Mouse (Mus musculus) left cerebral cortex, adult 11 months (tissue): ENCODE results near the gene Wfdc16.
"Not testable (repeated sequence)": the region's sequence is repeated elsewhere in the genome, so short reads cannot be mapped to it uniquely, and the experiment has no call there.

Experiments
- DNase-seq: peaks from one replicate; pipeline ENCODE4 v3.0.0; 2022; ENCODE audit warnings: low spot score

Gene Wfdc16

DNA sequence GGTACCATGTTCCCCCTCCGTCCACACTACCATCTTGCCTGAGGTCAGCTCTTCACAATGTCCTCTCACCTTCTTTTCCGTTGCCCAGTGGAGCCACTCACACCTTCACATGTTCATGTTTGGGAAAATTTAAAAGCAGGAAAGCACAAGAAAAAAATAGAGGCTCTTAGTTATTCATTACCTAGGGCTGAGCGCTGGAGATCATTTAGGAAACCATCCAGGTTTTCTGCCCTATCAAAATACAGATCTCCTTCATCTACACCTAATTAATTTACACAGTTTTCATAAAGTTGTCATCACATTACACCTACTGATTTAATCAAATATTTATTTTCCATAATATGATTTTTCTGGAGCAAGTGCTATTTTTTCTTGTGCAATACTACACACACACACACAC is at the start of gene Wfdc16:
Gene Wfdc16 (minus strand): TSS at position 101 of the 400 bp plus-strand sequence.
- no peak for DNase-seq

- DNase-seq = no peak
Measured at GRCm38 (mm10) chr2:164684807-164685206, 46.2 kb upstream of the Wfdc16 start, which contains the start of gene Wfdc13. TSS of gene Wfdc13 (plus strand) at chr2:164685107.

DNA sequence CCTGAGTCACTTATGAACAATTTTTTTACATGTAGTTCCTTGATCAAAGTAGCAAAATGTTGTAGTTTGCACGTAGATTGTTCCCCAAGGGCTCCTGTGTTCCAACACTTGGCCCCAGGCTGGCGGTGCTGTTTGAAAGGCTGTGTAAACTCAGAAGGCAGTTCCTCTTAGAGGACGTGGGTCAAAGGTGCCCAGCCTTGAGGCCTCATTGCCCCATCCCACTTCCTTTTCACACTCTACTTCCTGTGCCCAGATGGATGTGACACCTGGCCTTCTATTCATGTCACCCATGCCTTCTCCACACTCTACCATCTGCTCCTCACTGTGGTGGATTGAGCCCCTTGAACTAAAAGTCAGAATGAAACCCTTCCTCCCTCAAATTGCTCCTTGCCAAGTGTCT is 41.3 kb upstream of the Wfdc16 start:
- no peak for DNase-seq

DNA sequence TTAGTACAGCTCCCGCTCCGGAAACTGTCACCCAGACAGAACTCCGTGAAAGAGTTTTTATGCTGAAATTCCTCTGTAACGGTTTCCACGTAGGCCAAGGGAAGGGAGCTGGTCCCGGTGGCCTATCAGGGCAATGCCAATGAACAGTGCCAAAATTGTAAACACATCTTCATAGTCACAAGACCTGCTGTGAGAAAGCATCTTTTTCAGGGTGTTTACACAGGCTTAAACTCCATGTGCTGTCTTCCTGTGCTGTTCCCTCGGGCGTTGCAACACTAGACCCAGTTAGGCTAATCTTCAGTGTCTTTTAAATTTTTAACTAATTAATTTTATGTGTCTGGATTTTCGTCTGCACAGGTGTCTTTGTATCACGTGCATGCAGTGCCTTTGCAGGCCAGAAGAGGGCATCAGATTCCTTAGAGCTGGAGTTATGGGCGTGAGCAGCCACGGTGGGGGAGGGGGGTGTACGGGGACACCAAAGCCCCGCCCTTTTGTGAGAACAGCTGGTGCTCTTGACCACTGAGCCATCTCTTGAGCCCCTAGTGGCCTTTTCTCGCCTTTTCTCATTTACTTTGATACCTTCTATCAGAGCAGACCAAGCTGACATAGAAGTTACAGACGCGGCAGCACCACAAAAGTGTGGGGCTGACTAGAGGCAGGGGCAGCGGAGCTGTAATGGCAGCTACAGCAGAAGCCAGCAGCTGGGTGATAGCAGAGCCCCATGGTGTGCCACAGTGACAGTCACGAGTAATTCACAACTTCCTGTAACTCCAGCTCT is 40.4 kb upstream of the Wfdc16 start:
- DNase-seq = peak; percentile 22

DNA sequence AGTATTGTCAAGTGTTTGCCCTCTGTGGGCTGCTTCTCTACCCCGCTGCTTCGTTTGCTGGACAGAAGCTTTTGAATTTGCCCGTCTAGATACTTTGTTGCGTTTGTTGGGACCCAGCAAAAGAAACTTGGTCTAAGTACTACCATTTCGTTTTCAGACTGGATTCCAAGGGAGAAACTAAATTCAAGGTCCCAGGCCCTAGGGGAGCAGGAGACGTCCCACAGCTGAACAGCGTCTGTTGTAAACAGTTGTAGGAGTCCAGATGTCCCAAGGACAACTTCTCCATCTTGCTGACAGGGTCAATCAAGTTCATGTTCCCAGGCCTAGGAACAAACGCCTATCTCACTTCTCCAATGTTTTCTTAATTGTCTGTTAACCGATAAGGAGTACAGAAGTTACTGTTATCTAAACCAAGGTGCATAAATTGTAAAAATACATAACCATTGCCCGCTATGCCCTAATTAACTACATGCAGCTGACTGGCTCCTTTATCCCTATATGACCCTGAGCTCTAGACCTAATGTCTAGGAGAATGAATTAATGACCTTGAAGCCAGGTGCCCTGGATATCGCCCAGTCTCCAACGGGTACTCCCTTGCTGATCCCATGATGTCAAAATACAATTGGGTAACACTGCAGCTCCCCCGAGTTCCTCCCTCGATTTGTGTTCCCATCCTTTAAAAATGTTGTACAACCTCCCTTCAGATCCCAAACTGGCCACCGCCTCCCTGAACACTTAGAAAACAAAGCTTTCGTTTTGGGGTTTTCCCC is 38.5 kb upstream of the Wfdc16 start:
- no peak for DNase-seq

DNA sequence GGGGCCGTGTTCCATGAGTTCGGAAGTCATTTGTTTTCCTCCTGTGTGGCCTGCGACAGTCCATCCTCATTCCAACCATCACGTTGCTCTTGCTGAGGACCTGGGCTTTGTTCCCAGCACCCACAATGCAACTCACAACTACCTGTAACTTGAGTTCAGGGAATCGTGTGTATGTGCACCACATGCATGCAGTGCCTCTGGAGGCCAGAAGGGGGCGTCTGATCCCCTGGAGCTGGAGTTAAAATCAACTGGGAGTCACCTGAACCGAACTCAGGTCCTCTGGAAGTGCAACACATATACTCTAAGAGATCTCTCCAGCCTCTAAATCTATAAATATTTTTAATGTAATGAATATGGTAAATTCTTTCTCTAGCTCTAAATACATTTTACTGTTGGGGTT is 37.5 kb upstream of the Wfdc16 start:
- no peak for DNase-seq

DNA sequence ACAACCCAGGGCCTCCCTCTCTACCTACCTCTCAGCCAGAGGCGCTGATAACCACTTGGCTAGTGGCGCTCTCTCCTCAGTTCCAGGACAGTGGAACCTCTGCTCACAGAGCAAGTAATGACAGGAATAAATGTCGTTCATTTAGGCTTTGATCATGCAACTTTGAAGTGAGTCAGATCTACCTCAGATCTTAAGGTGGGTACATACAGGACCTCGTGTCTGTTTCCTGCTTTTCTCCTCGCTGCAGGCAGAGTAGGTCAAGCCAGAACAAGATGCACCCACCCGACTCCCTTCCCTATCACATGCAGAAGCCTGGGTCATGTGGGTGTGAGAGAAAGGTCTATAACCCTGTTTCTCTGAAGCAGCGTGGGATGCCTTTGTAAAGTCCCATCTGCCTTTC is 35.4 kb upstream of the Wfdc16 start, which contains the start of gene Wfdc11:
Gene Wfdc11 (minus strand): TSS at position 101 of the 400 bp plus-strand sequence.
- no peak for DNase-seq

DNA sequence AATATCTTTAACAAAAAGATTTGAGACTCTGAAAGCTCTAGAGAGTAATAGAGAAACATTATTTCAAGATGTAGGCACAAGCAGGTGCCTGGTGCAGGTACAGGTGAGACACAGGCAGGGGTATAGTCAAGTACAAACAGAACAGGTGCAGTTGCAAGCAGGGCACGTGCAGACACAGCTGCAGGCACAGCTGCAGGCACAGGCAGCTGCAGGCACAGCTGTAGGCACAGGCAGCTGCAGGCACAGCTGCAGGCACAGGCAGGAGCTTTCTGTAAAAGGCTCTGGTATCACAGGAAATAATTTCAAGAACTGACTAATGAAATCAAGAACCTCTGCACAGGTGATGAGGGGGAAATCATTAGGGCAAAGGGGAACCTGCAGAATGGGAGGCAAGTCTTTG is 32.3 kb upstream of the Wfdc16 start:
- DNase-seq = no peak

GRCm38 (mm10) chr2:164670261-164670660 is 31.7 kb upstream of the Wfdc16 start:
- no peak for DNase-seq

GRCm38 (mm10) chr2:164664851-164665250 is 26.3 kb upstream of the Wfdc16 start:
- DNase-seq = no peak

GRCm38 (mm10) chr2:164656483-164656882 is 17.9 kb upstream of the Wfdc16 start, which contains the start of gene Wfdc9:
TSS of gene Wfdc9 (minus strand) at chr2:164656583.
- DNase-seq = no peak

GRCm38 (mm10) chr2:164655858-164656257 is 17.3 kb upstream of the Wfdc16 start, which contains the start of gene Wfdc10:
TSS of gene Wfdc10 (plus strand) at chr2:164656046.
- DNase-seq = no peak

DNA sequence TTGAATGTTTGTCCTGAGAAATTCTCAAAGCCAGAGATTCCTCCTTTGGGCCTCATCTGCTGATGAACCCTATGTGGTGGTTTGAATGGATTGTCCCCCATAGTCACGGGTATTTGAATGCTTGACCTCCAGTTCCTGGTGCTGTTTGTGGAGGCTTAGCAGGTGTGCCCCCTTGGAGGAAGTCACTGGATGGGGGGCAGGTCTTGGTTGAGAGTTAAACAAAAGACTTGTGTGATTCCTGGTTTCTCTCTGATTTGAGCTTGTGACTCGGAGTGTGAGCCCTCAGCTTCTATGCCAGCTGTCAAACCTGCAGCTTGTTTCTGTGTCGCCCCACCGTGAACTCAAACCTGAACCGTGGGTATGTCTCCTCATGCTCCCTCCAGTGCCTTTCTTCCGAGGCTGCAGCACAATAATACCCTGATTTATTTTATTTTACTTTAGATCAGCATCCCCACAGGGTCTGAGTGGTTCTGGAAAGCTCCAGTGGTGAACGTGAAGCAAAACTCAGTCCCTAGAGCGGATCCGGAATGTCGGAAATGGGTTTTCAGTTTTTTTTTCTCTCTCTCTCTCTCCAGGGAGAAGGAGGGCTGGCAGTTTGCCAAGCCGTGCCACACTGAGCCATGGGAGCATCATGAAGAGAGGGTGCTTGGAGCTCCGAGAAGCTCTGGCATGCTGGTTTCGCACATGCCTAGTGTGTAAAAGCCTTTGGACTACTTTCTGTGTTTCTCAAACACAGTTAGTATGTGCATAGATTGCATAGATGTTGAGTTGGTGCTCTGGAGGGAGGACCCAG is 3.5 kb upstream of the Wfdc16 start:
- no peak for DNase-seq

DNA sequence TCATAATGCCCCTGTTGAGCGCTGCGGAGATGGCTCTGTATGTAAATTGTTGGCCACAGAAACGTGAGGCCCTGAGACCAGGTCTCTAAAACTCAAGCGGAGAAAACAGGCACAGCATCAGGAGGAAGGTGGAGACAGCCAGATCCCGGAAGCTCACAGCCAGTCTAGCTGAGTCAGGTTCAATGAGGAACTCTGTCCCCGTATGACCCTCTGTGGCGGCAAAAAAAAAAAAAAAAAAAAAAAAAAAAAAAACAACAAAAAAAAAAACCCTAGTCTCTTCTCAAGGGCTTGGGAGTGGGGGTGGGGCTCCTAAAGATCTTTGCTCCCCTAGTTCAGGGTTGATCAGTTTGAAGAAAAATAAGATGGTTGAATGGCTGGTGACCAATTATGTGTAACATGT is 2.5 kb upstream of the Wfdc16 start:
- DNase-seq = no peak

DNA sequence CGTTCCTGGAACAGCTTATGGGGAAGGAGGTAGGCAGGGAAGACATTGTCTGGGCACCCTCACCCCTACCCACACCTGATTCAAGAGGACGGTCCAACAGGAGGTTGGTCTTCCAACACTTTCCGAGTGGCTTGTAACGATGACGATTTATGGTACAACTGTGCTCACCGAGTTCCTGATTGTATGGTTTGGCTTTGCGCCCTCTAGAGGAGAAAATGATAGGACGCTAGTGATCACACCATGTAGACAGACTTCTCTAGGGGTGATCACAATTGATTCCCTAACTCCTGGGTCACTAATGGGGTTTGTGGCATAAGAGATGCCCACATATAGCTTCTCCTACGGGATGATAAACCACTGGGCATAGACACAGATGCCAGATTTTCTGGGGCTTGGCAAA is 3.3 kb downstream of the Wfdc16 start:
- no peak for DNase-seq

DNA sequence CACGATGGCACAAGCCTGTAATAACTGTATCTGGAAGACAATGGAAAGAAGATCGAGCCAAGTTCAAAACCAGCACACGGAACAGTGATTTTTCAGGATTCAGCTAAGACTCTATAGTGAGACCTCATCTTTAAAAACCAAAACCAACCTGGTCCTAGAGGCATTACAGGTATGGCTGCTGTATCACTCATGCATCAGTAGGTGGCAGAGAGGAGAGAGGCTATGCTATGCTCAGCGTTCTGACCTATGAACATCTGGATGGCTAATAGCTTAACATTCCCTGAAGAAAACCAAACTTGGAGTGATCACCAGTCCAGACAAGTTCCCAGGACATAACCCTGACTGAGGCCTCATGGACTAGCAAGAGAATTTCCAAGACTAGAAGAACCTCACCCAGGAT is 16.8 kb downstream of the Wfdc16 start:
- no peak for DNase-seq

- DNase-seq = no peak
Measured at GRCm38 (mm10) chr2:164619050-164619449, 19.5 kb downstream of the Wfdc16 start.

DNA sequence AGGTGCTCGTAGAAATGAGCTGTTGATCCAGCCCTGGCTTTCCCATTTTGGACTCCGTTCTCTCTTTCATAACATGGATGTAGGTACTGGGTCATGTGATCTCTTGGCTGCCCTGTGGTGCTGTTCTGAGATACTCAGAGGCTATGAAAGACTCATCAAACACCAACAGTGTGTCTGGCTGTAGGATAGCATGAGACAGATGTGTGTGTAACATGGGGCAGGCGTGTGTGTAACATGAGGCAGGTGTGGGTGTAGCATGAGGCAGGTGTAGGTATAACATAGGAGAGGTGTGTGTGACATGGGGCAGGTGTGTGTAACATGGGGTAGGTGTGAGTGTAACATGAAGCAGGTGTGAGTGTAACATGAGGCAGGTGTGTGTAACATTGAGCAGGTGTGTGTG is 23.2 kb downstream of the Wfdc16 start:
- no peak for DNase-seq

DNA sequence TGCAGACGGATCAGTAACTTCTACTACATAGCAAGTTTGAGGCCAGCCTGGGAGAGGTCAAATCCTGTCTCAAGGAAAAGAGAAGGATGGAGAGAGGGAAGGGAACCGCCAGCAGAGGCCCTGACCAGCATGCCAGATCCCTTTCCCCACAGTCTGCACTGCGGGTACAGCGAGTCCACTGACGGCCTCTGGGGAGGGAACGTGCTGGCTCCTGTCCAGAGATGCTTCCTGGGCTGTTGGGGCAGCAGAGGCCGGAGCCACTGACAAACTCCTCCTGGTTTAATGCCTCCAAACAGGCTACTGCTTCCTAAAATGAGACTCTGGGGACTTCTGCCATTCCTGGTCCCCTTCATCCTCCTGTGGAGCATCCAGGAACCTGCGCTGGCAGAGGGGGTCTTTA is 25.1 kb downstream of the Wfdc16 start, which contains the start of the genes Wfdc6b and Wfdc8:
Gene Wfdc6b (plus strand): TSS at position 52 of the 400 bp plus-strand sequence.
Gene Wfdc8 (minus strand): TSS at position 156 of the 400 bp plus-strand sequence.
- DNase-seq = not testable (repeated sequence)

- DNase-seq = no peak
Measured at GRCm38 (mm10) chr2:164608781-164609180, 29.8 kb downstream of the Wfdc16 start.

DNA sequence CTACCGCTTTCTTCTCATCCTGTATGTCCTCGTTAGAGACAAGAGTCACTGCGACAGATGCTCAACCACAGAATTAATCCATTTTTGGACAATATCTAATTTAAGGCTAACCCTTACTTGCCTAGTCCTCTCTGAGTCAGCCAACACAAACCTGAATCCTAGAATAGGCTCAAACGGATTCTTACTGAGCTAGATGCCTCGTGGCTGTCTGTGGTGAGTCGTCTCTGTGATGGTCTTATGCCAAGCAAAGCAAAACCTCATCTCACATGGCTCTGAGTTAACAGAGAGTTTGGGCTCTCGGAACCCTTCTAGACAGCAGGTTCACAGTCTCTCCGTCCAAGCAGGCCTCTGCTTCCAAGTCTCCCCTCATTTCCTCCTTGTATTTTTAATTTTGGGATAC is 34.2 kb downstream of the Wfdc16 start:
- no peak for DNase-seq

DNA sequence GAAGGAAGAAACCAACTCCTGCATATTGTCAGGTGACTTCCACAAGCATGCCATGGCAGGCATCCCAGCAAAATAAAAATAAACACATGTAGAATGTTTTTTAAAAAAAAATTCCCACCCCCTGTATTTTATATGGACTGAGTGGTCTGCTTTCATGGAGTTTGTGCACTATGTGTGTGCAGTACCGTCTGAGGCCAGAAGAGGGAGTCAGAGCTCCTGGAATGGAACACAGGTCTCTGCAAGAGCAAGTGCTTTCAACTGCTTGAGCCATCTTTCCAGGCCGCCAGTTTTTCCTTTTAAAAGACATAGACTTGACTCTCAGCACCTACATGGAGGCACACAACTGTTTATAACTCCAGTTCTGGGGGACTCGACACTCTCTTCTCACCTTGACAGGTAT is 35.1 kb downstream of the Wfdc16 start:
- no peak for DNase-seq
